ENCODE assay signal across 11 mouse cellular contexts in the genomic region with DNA sequence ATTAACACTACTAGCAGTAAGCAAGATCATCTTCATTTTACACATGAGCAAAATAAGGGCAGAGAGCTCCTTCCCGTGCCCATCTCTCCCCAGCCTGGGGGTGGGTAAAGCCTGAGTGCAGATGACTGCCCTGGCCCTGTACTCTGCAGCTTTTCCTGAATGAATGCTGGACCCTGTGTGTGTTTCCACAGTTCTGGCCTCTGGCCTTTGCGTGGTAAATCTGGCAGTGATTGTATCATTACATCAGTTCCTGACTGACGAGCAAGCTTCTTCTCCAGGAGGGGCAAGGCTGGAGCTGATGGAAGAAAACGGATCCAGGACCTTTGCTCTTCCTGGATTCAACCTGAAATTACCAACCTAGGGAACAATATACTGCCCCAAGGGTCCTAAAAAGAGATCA. TPM values are rescaled to one million over a fixed set of nuclear protein-coding genes. Genes with fewer than 3 reads are reported as not detected.
A peak's percentile ranks its signal among the peaks of the same experiment; 100 is the strongest.
DNase-seq lines count a peak whose midpoint lies in the region; ATAC-seq and TF ChIP-seq lines count a peak whose summit lies in the region.
"Had no signal": no experiment of that assay in that cellular context is flagged by ENCODE, and none has a peak within 500 bp of the region (broad histone marks: within the 10 kb centered on the region; RNA-seq: fewer than 3 reads in every experiment).

No protein-coding gene starts in this region.

- H3K9me3 ChIP-seq in liver, postnatal 0 days (ENCODE audit: low read length), result no peaks in the 10 kb centered on the region
- no peaks in the 10 kb centered on the region for H3K9me3 ChIP-seq in lung, embryonic 14.5 days (ENCODE audit: low read depth, low read length)
- H3K9me3 ChIP-seq in hindbrain, embryonic 12.5 days (replicated peaks), result 0 out of 2 replicates have a peak, but pooled peaks cover 4% of the 10 kb centered on the region

- H3K27me3 ChIP-seq in liver, postnatal 0 days (ENCODE audit: insufficient read depth, low read length), result no peaks in the 10 kb centered on the region
- no peaks in the 10 kb centered on the region for H3K27me3 ChIP-seq in lung, embryonic 14.5 days (ENCODE audit: insufficient read depth, low read length)
- H3K27me3 ChIP-seq in hindbrain, embryonic 12.5 days, result no peaks in the 10 kb centered on the region
- H3K27me3 ChIP-seq: limb, embryonic 12.5 days had no signal

- H3K4me2 ChIP-seq in liver, postnatal 0 days (ENCODE audit: low read depth, low read length), result no peak overlapping the region
- H3K4me2 ChIP-seq in lung, embryonic 14.5 days, result no peak overlapping the region
- no peak overlapping the region for H3K4me2 ChIP-seq in hindbrain, embryonic 12.5 days (replicated peaks)
- H3K4me2 ChIP-seq: limb, embryonic 12.5 days had no signal

- H3K36me3 ChIP-seq in liver, postnatal 0 days (replicated peaks; ENCODE audit: insufficient read depth, low read length), result no peaks in the 10 kb centered on the region
- peaks cover 4% of the 10 kb centered on the region; the same call in 1 of the 2 replicates for H3K36me3 ChIP-seq in lung, embryonic 14.5 days (ENCODE audit: insufficient read depth)
- H3K36me3 ChIP-seq in hindbrain, embryonic 12.5 days, result no peaks in the 10 kb centered on the region

- peak; percentile 16 for DNase-seq in adrenal gland, postnatal 14 days
- DNase-seq in adrenal gland, postnatal 10 days, result no peak
- no peak for DNase-seq in liver, postnatal 0 days
- no peak for DNase-seq in liver
- DNase-seq in lung, embryonic 14.5 days, result peak; percentile 81
- no peak for DNase-seq in spleen, postnatal 36 days (ENCODE audit: low spot score in 2 of 2)
- DNase-seq: cerebellum, postnatal 25 days had no signal

- H3K4me3 ChIP-seq in liver, postnatal 0 days (ENCODE audit: low read depth, low read length), result no peak overlapping the region
- no peak overlapping the region for H3K4me3 ChIP-seq in lung, embryonic 14.5 days (ENCODE audit: low read depth, low read length)
- no peak overlapping the region for H3K4me3 ChIP-seq in hindbrain, embryonic 12.5 days
- H3K4me3 ChIP-seq: limb, embryonic 12.5 days; megakaryocyte, embryonic 14.5 days had no signal

- no peak for TF ChIP-seq CTCF in liver, postnatal 0 days (IDR thresholded peaks at IDR 0.05; ENCODE audit: low read depth)
- no peak for TF ChIP-seq CTCF in lung, embryonic 14.5 days (IDR thresholded peaks at IDR 0.05; ENCODE audit: low read depth)

- 43% methylated on average over 4 of the region's 4 CpGs for WGBS in liver, postnatal 0 days (ENCODE audit: insufficient replicate concordance)
- WGBS in lung, embryonic 14.5 days, result 44% methylated on average over 4 of the region's 4 CpGs
- WGBS in hindbrain, embryonic 12.5 days, result 75% methylated on average over 4 of the region's 4 CpGs

- no peak for TF ChIP-seq EP300 in liver, postnatal 0 days (IDR thresholded peaks at IDR 0.05; ENCODE audit: low read depth)

- H3K4me1 ChIP-seq in liver, postnatal 0 days (ENCODE audit: insufficient read depth), result peaks cover 55% of the 10 kb centered on the region
- H3K4me1 ChIP-seq in lung, embryonic 14.5 days (ENCODE audit: insufficient read depth), result peaks cover 29% of the 10 kb centered on the region
- H3K4me1 ChIP-seq in hindbrain, embryonic 12.5 days, result peaks cover 9% of the 10 kb centered on the region

- H3K27ac ChIP-seq in liver, postnatal 0 days (ENCODE audit: low read depth), result peak overlapping the region; percentile 25; the same call in 1 of the 2 replicates
- H3K27ac ChIP-seq in lung, embryonic 14.5 days (ENCODE audit: low read depth), result no peak overlapping the region
- no peak overlapping the region for H3K27ac ChIP-seq in hindbrain, embryonic 12.5 days
- H3K27ac ChIP-seq: limb, embryonic 12.5 days had no signal

- no peak overlapping the region for H3K9ac ChIP-seq in liver, postnatal 0 days (replicated peaks)
- H3K9ac ChIP-seq in lung, embryonic 14.5 days, result no peak overlapping the region
- no peak overlapping the region for H3K9ac ChIP-seq in hindbrain, embryonic 12.5 days
- H3K9ac ChIP-seq: limb, embryonic 12.5 days had no signal

- peak; percentile 28 for ATAC-seq in liver, postnatal 0 days
- peak; percentile 50; the same call in 1 of the 2 replicates for ATAC-seq in lung, embryonic 14.5 days (ENCODE audit: insufficient read depth)
- ATAC-seq in megakaryocyte-erythroid progenitor cell, adult 5-6 weeks (replicated peaks; ENCODE audit: low FRiP score, low TSS enrichment, poor library complexity, severe bottlenecking), result no peak
- no peak for ATAC-seq in hindbrain, embryonic 12.5 days (ENCODE audit: low FRiP score)

RNA-seq across cellular contexts. Expression of a gene that starts 59.8 kb away (rescaled TPM):
- 12.5 and 17.1 TPM in 2 replicates for total RNA-seq in adrenal gland, postnatal 14 days (2021)
- 10 to 100 TPM; 14.6 to 17.8 TPM for total RNA-seq in adrenal gland, postnatal 10 days (2021)
- polyA plus RNA-seq in liver, postnatal 0 days (2015; fragmentation: Nextera tagmentation; extraction: Ambion mirVana), result 5.3 and 6.1 TPM in 2 replicates
- polyA plus RNA-seq in lung, embryonic 14.5 days (2014; fragmentation: Nextera tagmentation; extraction: Ambion mirVana), result 11.3 and 11.6 TPM in 2 replicates
- total RNA-seq in megakaryocyte-erythroid progenitor cell, adult 5-6 weeks (2014; fragmentation: Nextera tagmentation), result 4.5 and 7.0 TPM in 2 replicates
- total RNA-seq in megakaryocyte-erythroid progenitor cell, adult 5-6 weeks (2017), result 5.5 and 8.9 TPM in 2 replicates
- 8.9 and 9.3 TPM in 2 replicates for polyA plus RNA-seq in hindbrain, embryonic 12.5 days (2016; fragmentation: Nextera tagmentation; extraction: Ambion mirVana)

Comparison
In these comparisons a context has a peak if more than half of its experiments do, and no peak if none do; other contexts are left out.
1. DNase-seq: peak in adrenal gland, postnatal 14 days (single experiment) and lung, embryonic 14.5 days (single experiment); none in adrenal gland, postnatal 10 days (single experiment), liver, postnatal 0 days (single experiment), liver (single experiment) and spleen, postnatal 36 days (0 of 2).
2. ATAC-seq: peak in liver, postnatal 0 days (single experiment) and lung, embryonic 14.5 days (single experiment); none in megakaryocyte-erythroid progenitor cell, adult 5-6 weeks (single experiment) and hindbrain, embryonic 12.5 days (single experiment).